Mouse (Mus musculus): ENCODE results near the gene Unc93a2. TPM values are rescaled to one million over a fixed set of nuclear protein-coding genes. Genes with fewer than 3 reads are reported as not detected.
A peak's percentile ranks its signal among the peaks of the same experiment; 100 is the strongest.
"Not testable (repeated sequence)": the region's sequence is repeated elsewhere in the genome, so short reads cannot be mapped to it uniquely, and the experiment has no call there.

Unc93a2 gene
- total and polyA plus RNA-seq, 2 experiments from 2014 or later = not detected

DNA sequence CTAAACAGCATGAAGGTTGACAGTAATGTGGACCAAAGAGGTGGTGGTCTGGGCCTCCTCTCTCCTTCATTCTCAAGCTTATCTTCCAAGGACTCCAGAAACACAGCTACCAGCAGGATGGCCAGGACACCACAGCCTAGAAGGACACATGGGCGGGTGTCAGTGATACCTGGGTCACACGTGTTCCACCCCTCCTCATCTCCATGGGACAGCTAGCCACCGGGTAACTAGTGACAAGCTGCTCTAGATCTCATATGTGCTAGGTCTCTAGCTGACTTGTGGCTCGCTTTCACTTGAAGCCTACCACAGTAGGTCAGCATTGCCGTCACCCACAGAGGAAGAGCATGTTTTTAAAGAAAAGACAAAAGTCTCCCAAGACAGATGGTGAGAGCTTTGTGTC lies 13.4 kb downstream of the Unc93a2 start, which contains the start of gene Gm49630:
Gene Gm49630, minus strand, starts transcription at position 101 of the 400 bp plus-strand sequence.
- H3K9me3 ChIP-seq (ENCODE audit: low read length); H3K27ac ChIP-seq (ENCODE audit: low read depth, low read length); H3K36me3 ChIP-seq (ENCODE audit: insufficient read depth); ATAC-seq; H3K27me3 ChIP-seq (ENCODE audit: insufficient read depth, low read length); DNase-seq; H3K4me2 ChIP-seq (ENCODE audit: low read depth); H3K9ac ChIP-seq; H3K4me1 ChIP-seq (ENCODE audit: insufficient read depth); H3K4me3 ChIP-seq (ENCODE audit: low read depth, low read length): not testable (repeated sequence)
- 78% methylated on average over 3 of the region's 5 CpGs for WGBS

GRCm38 (mm10) chr17:7369401-7369800 lies 15.9 kb downstream of the Unc93a2 start:
- not testable (repeated sequence) for H3K27ac ChIP-seq (ENCODE audit: low read depth, low read length); H3K4me3 ChIP-seq (ENCODE audit: low read depth, low read length); H3K27me3 ChIP-seq (ENCODE audit: insufficient read depth, low read length); DNase-seq; H3K4me2 ChIP-seq (ENCODE audit: low read depth); H3K9ac ChIP-seq; ATAC-seq; H3K4me1 ChIP-seq (ENCODE audit: insufficient read depth); H3K36me3 ChIP-seq (ENCODE audit: insufficient read depth); H3K9me3 ChIP-seq (ENCODE audit: low read length)
- WGBS = 78% methylated on average over 6 of the region's 6 CpGs

- not testable (repeated sequence) for H3K27me3 ChIP-seq (ENCODE audit: insufficient read depth, low read length); H3K4me1 ChIP-seq (ENCODE audit: insufficient read depth); H3K9me3 ChIP-seq (ENCODE audit: low read length); H3K4me3 ChIP-seq (ENCODE audit: low read depth, low read length); H3K36me3 ChIP-seq (ENCODE audit: insufficient read depth); H3K4me2 ChIP-seq (ENCODE audit: low read depth); H3K9ac ChIP-seq
- DNase-seq = peak; percentile 73
- WGBS = 18% methylated on average over 5 of the region's 7 CpGs
- H3K27ac ChIP-seq (ENCODE audit: low read depth, low read length) = 0 out of 2 replicates have a peak overlapping the region, but pooled peaks have one; percentile 29
- ATAC-seq = peak; percentile 97
These were observed 18.4 kb downstream of the Unc93a2 start for GRCm38 (mm10) chr17:7366676-7367374.

- DNase-seq (peak; percentile 24), ATAC-seq (peak; percentile 7; the same call in 1 of the 2 replicates)
- not testable (repeated sequence) for H3K9ac ChIP-seq; H3K9me3 ChIP-seq (ENCODE audit: low read length); H3K27ac ChIP-seq (ENCODE audit: low read depth, low read length); H3K27me3 ChIP-seq (ENCODE audit: insufficient read depth, low read length); H3K4me3 ChIP-seq (ENCODE audit: low read depth, low read length); H3K4me2 ChIP-seq (ENCODE audit: low read depth); H3K4me1 ChIP-seq (ENCODE audit: insufficient read depth); H3K36me3 ChIP-seq (ENCODE audit: insufficient read depth)
- no CpG with 5 or more reads among the region's 1 CpGs for WGBS
These were observed 19.0 kb downstream of the Unc93a2 start for GRCm38 (mm10) chr17:7366265-7366664.

DNA sequence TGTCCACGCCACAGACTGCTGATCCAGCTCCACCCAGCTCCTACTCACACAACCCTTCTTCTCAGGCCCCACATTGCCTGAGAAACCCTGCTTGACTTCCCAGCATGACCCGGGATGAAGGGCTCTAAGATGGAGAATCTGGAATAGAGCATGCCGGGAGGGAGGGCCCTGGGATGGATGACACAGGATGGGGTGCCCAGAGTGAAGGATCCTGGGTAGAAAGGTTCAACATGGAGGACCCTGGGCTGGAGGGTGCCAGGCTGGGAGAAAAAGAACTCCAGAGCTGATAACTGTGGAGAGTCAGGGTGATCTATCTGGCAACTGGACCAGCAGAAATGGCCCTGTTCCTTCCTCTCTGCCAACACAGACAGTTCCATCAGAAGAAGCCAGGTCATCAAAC lies 19.6 kb downstream of the Unc93a2 start:
- not testable (repeated sequence) for ATAC-seq; DNase-seq; H3K4me1 ChIP-seq (ENCODE audit: insufficient read depth); H3K27me3 ChIP-seq (ENCODE audit: insufficient read depth, low read length); H3K4me2 ChIP-seq (ENCODE audit: low read depth); H3K9me3 ChIP-seq (ENCODE audit: low read length); H3K4me3 ChIP-seq (ENCODE audit: low read depth, low read length); H3K9ac ChIP-seq; H3K27ac ChIP-seq (ENCODE audit: low read depth, low read length); H3K36me3 ChIP-seq (ENCODE audit: insufficient read depth)
- 71% methylated on average over 1 of the region's 3 CpGs for WGBS

- not testable (repeated sequence) for H3K4me3 ChIP-seq (ENCODE audit: low read depth, low read length); H3K27me3 ChIP-seq (ENCODE audit: insufficient read depth, low read length); H3K9me3 ChIP-seq (ENCODE audit: low read length); H3K4me1 ChIP-seq (ENCODE audit: insufficient read depth); H3K27ac ChIP-seq (ENCODE audit: low read depth, low read length); H3K9ac ChIP-seq; H3K4me2 ChIP-seq (ENCODE audit: low read depth); H3K36me3 ChIP-seq (ENCODE audit: insufficient read depth)
- WGBS = 81% methylated on average over 9 of the region's 9 CpGs
- ATAC-seq (peak; percentile 62; the same call in 1 of the 2 replicates), DNase-seq (peak; percentile 27)
These were observed 24.4 kb downstream of the Unc93a2 start for GRCm38 (mm10) chr17:7360749-7361465.

GRCm38 (mm10) chr17:7359806-7360205 lies 25.5 kb downstream of the Unc93a2 start:
- peak; percentile 9 for DNase-seq
- WGBS = 60% methylated on average over 4 of the region's 4 CpGs
- not testable (repeated sequence) for H3K4me2 ChIP-seq (ENCODE audit: low read depth); H3K27ac ChIP-seq (ENCODE audit: low read depth, low read length); H3K9me3 ChIP-seq (ENCODE audit: low read length); H3K27me3 ChIP-seq (ENCODE audit: insufficient read depth, low read length); H3K9ac ChIP-seq; H3K4me1 ChIP-seq (ENCODE audit: insufficient read depth); H3K36me3 ChIP-seq (ENCODE audit: insufficient read depth); H3K4me3 ChIP-seq (ENCODE audit: low read depth, low read length)
- peak; percentile 55 for ATAC-seq

DNA sequence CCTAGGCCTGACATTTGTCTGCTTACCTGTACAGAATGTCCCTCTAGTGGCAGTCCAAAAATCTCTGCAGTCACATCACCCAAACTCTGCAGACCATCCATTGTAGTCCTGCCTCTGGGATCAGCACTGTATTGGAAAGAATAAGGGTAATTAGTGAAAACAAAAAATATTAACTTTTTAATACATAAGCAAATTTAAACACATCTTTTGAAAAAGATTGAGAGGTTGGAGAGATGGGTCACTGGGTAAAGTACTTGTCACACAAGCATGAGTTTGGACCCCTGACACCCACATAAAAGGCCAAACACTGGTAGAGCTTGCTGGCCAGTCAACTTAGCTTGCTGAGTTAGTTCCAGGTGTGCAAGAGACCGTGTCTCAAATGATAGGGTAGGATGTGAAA lies 32.7 kb downstream of the Unc93a2 start, which contains the start of gene Ttll2:
Gene Ttll2, minus strand, starts transcription at position 101 of the 400 bp plus-strand sequence.
- WGBS = 100% methylated on average over 1 of the region's 1 CpGs
- not testable (repeated sequence) for H3K4me1 ChIP-seq (ENCODE audit: insufficient read depth); H3K9ac ChIP-seq; H3K27ac ChIP-seq (ENCODE audit: low read depth, low read length); H3K4me2 ChIP-seq (ENCODE audit: low read depth); H3K4me3 ChIP-seq (ENCODE audit: low read depth, low read length); H3K9me3 ChIP-seq (ENCODE audit: low read length); H3K36me3 ChIP-seq (ENCODE audit: insufficient read depth); DNase-seq; H3K27me3 ChIP-seq (ENCODE audit: insufficient read depth, low read length); ATAC-seq

DNA sequence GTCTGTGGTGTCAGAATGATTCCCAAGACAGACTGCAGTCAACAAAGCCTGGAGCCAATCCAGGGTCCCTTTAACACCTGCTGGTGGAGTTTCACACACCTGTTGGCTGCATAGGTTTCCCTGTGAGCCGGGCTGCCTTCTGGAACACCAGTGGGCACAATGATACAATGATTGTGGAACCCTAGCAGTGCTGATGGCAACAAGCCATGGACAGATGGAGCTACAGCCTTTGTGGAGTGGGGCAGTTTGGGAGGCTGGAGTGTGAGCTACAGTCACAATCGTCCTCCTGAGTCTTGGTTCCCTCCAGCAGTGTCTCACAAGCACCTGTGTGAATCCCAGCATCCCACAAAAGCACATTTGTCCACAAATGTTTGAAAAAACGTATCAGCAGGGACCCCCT lies 36.5 kb downstream of the Unc93a2 start:
- H3K27ac ChIP-seq (ENCODE audit: low read depth, low read length); H3K36me3 ChIP-seq (ENCODE audit: insufficient read depth); H3K27me3 ChIP-seq (ENCODE audit: insufficient read depth, low read length); H3K4me1 ChIP-seq (ENCODE audit: insufficient read depth); ATAC-seq; H3K9me3 ChIP-seq (ENCODE audit: low read length); H3K4me2 ChIP-seq (ENCODE audit: low read depth); H3K9ac ChIP-seq; H3K4me3 ChIP-seq (ENCODE audit: low read depth, low read length): not testable (repeated sequence)
- WGBS = 39% methylated on average over 2 of the region's 3 CpGs
- DNase-seq = peak; percentile 28

- 58% methylated on average over 8 of the region's 9 CpGs for WGBS
- not testable (repeated sequence) for H3K27me3 ChIP-seq (ENCODE audit: insufficient read depth, low read length); H3K36me3 ChIP-seq (ENCODE audit: insufficient read depth); H3K4me1 ChIP-seq (ENCODE audit: insufficient read depth); H3K9me3 ChIP-seq (ENCODE audit: low read length); H3K4me2 ChIP-seq (ENCODE audit: low read depth); H3K4me3 ChIP-seq (ENCODE audit: low read depth, low read length); H3K9ac ChIP-seq; H3K27ac ChIP-seq (ENCODE audit: low read depth, low read length)
- ATAC-seq (peak; percentile 36; the same call in 1 of the 2 replicates), DNase-seq (peak; percentile 11)
These were observed 47.9 kb downstream of the Unc93a2 start for GRCm38 (mm10) chr17:7337381-7337780.

All from forebrain, postnatal 0 days (tissue).